Mouse (Mus musculus) adipocyte (in vitro differentiated cells): ENCODE data around the gene Aak1.
"Not testable (repeated sequence)": the region's sequence is repeated elsewhere in the genome, so short reads cannot be mapped to it uniquely, and the experiment has no call there.

Source experiments
- DNase-seq: peaks from one replicate; pipeline ENCODE4 v3.0.0-alpha.2; 2016; ENCODE audit warnings: low spot score

Aak1 gene

DNA sequence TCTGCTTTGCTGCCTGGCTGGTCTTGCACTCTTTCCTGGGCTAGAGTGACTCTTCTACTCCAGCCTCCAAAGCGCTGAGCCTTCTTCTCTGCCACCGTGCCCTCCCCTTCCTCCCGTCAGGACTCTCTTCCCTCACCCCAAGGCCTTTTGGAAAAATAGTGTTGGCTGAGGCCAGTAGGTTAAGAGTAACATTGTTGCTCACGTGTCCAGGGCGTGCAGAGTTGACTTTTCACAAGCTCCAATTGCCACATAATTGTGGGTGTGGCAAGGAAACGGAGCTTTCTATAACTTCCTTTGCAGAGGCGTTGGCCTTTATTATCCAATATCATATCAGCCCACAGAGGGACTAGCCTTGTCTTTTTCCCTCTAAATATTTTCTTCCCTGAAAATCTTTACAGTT is 177.7 kb downstream of the Aak1 start:
- peak; percentile 87 for DNase-seq

DNA sequence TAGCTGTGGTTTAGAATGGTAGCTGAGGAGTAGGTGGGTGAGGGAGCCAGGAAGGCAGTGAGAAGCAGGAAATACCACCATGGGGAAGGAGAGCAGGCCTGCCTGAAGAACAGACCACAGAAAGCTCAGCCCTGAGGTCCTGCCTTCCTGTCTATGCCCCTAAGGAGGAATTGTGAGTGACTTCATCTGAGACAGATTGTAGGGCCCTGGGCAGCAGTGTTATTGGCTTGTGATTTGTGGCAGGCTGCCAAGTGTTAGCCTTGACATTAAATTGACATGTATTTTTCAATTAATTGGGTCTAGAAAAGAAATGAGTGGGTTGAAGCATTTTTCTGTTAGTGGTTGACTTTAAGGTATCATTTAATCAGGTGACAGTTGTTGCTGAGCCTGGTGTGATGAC is 179.6 kb downstream of the Aak1 start:
- no peak for DNase-seq

GRCm38 (mm10) chr6:87031310-87031709 is 182.0 kb downstream of the Aak1 start:
- not testable (repeated sequence) for DNase-seq

DNA sequence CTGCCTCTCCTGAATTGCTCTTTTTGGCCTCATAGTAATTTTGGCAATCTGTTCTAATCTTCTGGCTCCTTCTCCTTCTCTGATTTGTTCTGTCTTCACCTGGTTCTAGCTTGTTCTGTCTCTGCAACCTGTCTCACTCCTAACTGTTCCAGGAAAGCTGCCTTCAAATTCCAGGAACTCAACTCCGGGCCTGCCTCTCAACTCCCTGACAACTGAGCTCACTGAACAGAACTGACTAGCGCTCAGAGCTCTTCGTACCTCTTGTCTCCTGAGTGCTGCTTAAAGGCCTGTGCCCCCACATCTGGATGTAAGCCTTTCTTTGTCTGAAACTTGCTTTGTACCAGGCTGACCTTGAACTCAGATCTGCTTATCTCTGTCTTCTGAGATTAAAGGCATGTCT is 183.1 kb downstream of the Aak1 start:
- DNase-seq: no peak

DNA sequence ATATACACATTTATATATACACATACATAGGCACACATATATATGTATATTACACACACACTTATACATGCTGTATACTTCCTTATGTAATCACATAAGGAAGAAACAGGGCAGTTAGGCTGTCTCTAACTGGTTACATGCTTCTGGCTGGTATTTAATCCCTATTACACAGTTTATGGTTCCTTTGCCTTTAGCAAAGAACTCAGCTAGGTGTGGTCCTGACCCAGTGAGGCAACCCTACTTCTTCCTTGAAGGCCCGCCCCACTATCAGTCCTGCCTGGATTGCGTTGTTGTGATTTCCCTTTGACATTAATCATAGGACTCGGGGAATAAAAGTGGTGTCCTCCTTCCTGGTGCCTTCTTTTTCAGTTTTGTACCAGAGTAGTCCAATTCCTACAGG is 185.1 kb downstream of the Aak1 start:
- DNase-seq: no peak

DNA sequence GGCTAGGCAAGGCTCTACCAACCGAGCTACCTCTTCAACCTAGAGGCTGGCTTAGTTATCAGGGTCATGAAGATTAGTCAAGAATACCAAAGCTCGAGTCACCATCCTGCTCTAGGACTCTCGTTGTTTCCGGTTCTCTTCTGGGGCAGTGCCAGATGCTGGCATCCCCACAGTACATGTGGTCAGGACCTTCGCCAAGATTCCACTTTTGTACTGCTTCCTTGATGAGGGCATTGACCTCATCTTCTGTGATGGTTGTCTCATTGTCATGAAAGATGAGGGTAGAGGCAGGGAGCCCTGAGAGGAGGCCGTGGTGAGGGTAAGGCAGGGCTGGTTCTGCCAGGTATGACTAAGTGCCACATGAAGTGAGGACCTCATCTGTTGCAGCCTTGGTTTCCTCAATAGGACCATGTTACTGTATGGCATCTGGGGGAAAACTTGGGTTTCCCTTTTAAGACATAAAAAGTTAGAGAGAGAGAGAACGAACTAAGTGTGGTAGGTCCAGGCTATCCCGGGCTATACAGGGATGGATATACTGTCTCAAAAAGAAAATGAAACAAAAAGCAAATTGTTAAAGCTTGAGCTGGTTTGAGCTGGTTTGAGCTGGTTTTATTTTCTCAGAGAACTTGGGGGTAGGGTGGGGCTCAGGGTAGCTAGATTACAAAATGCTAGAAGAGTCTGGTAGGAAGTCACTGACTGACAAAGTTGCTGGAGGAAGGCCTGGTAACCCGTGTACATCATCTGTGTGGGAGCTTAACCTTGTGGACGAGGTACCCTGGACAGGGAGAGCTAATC is 188.7 kb downstream of the Aak1 start:
- peak; percentile 77 for DNase-seq

- DNase-seq: no peak
These were observed 189.8 kb downstream of the Aak1 start for GRCm38 (mm10) chr6:87039161-87039560.

GRCm38 (mm10) chr6:87040971-87041370 is 191.7 kb downstream of the Aak1 start:
- DNase-seq: no peak

GRCm38 (mm10) chr6:87041431-87041830 is 192.1 kb downstream of the Aak1 start:
- DNase-seq: no peak

DNA sequence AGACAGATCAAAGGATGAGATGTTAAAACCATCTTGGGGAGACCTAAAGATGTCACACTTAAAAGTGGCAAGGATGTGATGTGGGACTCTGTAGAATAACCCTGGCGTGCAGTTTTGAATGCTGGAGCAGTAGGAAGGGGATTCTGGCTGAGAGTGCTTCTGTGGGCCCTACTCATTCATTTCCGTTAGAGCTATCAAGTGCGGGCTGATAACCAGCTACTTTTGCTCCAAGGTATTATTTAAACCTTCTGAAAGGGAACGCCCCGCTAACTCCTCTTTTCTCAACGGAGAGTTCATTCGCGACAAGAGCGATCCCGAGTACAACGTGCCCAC is 192.7 kb downstream of the Aak1 start:
- no peak for DNase-seq

DNA sequence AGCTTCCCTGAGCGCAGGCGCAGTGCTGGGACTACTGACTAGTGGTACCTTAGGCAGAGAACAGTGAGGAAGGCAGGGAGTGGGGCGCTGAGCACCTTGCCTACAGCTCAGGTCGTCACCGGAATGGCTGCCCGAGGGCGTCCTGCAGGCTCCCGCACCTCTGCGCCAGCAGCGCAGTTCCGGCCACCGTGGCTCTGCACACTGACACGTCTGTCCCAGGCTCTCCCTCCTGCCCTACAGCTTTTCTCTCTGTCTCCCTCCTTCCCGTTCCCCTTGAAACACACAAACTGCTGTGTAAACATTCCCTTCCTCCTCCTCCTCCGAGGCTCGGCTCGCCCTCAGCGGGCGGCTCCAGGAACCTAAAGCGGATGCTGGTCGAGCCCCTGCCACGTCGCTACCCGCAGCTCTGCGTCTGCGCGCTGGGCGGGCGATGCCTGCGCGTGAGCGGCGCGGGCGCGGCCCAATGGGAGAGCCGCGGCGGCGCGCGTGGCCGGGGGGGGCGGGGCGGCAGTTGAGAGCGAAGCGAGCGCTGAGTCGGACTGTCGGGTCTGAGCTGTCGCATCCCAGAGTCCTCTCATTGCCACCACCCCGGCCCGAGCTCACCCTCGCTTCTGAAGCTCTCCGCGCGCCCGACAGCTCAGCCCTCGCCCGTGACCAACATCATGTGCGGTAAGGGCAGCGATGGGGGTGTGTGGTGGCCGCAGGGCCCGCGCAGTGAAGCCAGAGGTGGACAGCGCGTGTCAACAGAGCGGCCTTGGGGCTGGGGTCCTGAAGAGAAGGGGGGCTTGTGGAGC is 193.2 kb downstream of the Aak1 start, which contains the start of gene Gfpt1:
Gfpt1 (plus strand) TSS at position 510 of the 794 bp plus-strand sequence.
- DNase-seq: peak; percentile 94

DNA sequence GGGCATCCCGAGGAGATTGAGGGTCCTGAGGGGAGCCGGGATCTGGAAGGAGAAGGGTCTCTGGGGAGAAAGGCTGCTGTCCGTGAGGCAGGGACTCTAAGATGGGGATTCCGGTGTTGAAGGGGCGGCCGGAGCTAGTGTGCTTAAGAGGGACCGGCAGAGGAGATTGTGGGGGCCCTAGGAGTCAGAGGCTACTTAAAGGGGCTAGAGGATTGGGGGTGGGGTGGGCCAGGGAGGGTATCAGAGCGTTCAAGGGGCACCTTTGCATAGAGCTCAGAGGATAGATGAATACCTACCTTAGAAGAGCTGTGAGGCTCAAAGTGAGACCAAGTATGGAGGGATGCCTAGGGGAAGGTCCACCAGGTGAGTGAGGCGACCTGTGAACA is 193.8 kb downstream of the Aak1 start:
- no peak for DNase-seq

DNA sequence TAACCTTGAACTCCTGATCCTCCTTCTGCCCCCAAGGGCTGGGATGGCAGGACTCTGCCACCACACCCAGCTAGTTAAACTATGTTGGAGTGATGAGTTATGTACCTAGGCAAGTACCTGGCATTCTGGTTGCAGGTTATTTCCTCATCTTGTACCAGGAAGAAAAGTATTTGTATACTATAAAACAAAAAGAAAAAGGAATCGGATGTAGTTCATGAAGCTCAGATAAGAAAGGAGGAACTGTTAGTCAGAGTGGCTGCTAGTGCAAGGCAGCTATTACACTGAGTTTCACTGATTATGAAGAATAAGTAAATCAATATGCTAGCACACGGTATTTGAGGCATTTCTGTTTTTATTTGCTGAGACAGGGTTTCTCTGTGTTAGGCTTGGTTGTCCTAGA is 195.6 kb downstream of the Aak1 start:
- DNase-seq: no peak

GRCm38 (mm10) chr6:87045507-87045906 is 196.2 kb downstream of the Aak1 start:
- no peak for DNase-seq

DNA sequence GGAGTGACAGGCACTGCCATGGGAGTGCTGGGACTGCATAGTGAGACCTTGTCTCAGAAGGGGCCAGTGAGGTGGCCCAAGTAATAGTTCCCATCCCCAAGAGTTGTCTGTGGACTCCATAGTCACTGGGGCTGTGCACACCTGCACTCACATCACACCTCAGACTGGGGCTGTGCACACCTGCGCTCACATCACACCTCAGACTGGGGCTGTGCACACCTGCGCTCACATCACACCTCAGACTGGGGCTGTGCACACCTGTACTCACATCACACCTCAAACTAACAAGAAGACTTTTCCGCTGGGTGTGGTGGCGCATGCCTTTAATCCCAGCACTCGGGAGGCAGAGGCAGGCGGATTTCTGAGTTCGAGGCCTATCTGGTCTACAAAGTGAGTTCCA is 199.4 kb downstream of the Aak1 start:
- DNase-seq: not testable (repeated sequence)

DNA sequence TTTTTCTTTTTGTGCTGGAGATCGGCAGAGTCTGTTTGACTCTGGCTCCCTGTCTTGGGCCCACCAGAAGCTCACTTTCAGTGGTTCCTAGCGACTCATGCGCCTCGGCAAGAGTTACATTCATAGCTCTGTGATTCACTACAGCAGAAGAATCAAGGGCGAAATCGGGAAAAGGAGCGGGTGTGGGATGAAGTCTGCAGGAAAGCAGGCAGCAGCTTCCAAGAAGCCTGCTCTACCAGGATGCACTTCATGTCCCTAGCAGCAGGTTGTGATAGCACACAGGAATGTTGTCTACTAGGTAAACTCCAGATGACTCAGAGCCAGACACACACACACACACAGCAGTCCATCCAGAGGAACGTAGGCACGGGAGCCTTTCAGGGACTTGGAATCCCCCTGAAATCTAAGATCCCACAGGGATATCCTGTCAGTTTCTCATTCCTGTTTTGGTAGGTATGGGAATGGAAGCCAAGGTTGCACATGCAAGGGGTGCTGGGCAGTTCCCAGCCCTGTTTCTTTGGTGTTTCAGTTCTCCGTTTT is 202.6 kb downstream of the Aak1 start:
- no peak for DNase-seq
